Mouse (Mus musculus) stomach, postnatal 0 days (tissue): ENCODE data around the gene Rundc3a.
"Not testable (repeated sequence)": the region's sequence is repeated elsewhere in the genome, so short reads cannot be mapped to it uniquely, and the experiment has no call there.

Experiments used
- CTCF ChIP-seq: IDR thresholded peaks from 2 replicates; pipeline ENCODE4 v1.5.1; 2016; ENCODE audit warnings: antibody characterized with exemption, low read depth, mild to moderate bottlenecking, moderate library complexity
- EP300 ChIP-seq: optimal IDR thresholded peaks from 2 replicates; pipeline ENCODE3; 2016; ENCODE audit warnings: antibody characterized with exemption

GRCm38 (mm10) chr11:102366103-102366502 lies 27.1 kb upstream of the Rundc3a start, which contains the start of gene Slc4a1:
- TF ChIP-seq CTCF, EP300: not testable (repeated sequence)
